Mouse (Mus musculus) hindbrain, embryonic 14.5 days (tissue): Measurements from ENCODE around the gene Cpne6. TPM values are rescaled to one million over a fixed set of nuclear protein-coding genes. Genes with fewer than 3 reads are reported as not detected.
A peak's percentile ranks its signal among the peaks of the same experiment; 100 is the strongest.

Experiments used
- ATAC-seq: fragments of 200-750 bp; cut with Nextera tagmentation; 2 replicates; pipeline ENCODE4 v1.8.0; 2017; ENCODE audit warnings: moderate number of reproducible peaks, mild to moderate bottlenecking, moderate TSS enrichment, moderate library complexity; ENCODE audit not compliant: low FRiP score
- DNase-seq: peaks from one replicate; pipeline ENCODE4 v3.0.0-alpha.2; 2015; ENCODE audit warnings: low spot score
- H3K27ac ChIP-seq: fragments of 300-500 bp; sonication (generic); 2 replicates; pipeline ENCODE4 v1.5.1; 2014; ENCODE audit warnings: mild to moderate bottlenecking, moderate library complexity
- H3K27me3 ChIP-seq: fragments of 300-500 bp; sonication (generic); 2 replicates; pipeline ENCODE4 v1.6.1; 2014; ENCODE audit warnings: mild to moderate bottlenecking, low read length, mixed read lengths; ENCODE audit not compliant: control insufficient read depth, insufficient read depth
- H3K36me3 ChIP-seq: fragments of 300-500 bp; sonication (generic); replicated peaks from 2 replicates; pipeline ENCODE4 v1.6.1; 2014; ENCODE audit not compliant: control insufficient read depth, insufficient read depth
- H3K4me1 ChIP-seq: fragments of 300-500 bp; sonication (generic); replicated peaks from 2 replicates; pipeline ENCODE4 v1.6.1; 2014; ENCODE audit warnings: antibody characterized with exemption, low read length, mixed read lengths; ENCODE audit not compliant: control insufficient read depth, insufficient read depth
- H3K4me2 ChIP-seq: fragments of 300-500 bp; sonication (generic); replicated peaks from 2 replicates; pipeline ENCODE4 v1.6.1; 2014; ENCODE audit warnings: mild to moderate bottlenecking, moderate library complexity
- H3K4me3 ChIP-seq: fragments of 300-500 bp; sonication (generic); replicated peaks from 2 replicates; pipeline ENCODE4 v1.5.1; 2014; ENCODE audit warnings: mild to moderate bottlenecking, low read length
- H3K9ac ChIP-seq: fragments of 300-500 bp; sonication (generic); 2 replicates; pipeline ENCODE4 v1.6.1; 2014
- H3K9me3 ChIP-seq: fragments of 300-500 bp; sonication (generic); 2 replicates; pipeline ENCODE4 v1.6.1; 2016; ENCODE audit warnings: low read length; ENCODE audit not compliant: control insufficient read depth
- WGBS: fragments of 180-500 bp; shearing (Covaris S2); extraction: QIAGEN DNeasy Blood & Tissue Kit; methylation state at CpG from one replicate; pipeline ENCODE4 v1.1.7; 2014; 5-methylcytosine and 5-hydroxymethylcytosine counted together
- polyA plus RNA-seq: library from polyadenylated mRNA; unstranded; fragments of >200 nt; fragmentation: Nextera tagmentation; extraction: Ambion mirVana; gene quantifications from 2 replicates; pipeline ENCODE4 v1.2.1, GENCODE M21; 2014

Cpne6 gene
- polyA plus RNA-seq: 3.2 and 4.2 TPM in 2 replicates

- 82% methylated on average over 16 of the region's 22 CpGs for WGBS
- peak; percentile 31; the same call in 1 of the 2 replicates for ATAC-seq
- Histone ChIP-seq H3K4me3 (no peak within 1 kb of the TSS), H3K27me3 (no peaks in the 10 kb centered on the region), H3K36me3 (peaks cover 19% of the 10 kb centered on the region), H3K9me3 (no peaks in the 10 kb centered on the region), H3K4me2 (no peak within 1 kb of the TSS), H3K4me1 (no peaks in the 10 kb centered on the region; the same call in 1 of the 2 replicates), H3K9ac (0 out of 2 replicates have a peak within 1 kb of the TSS, but pooled peaks have one; percentile 8), H3K27ac (no peak within 1 kb of the TSS)
- no peak for DNase-seq
Observed at GRCm38 (mm10) chr14:55510125-55510731, at the start of gene Cpne6. TSS of gene Cpne6 (plus strand) at chr14:55510445.

GRCm38 (mm10) chr14:55461757-55462156 is 48.5 kb upstream of the Cpne6 start:
- H3K4me2 ChIP-seq: no peak overlapping the region
- no peaks in the 10 kb centered on the region for H3K4me1 ChIP-seq
- H3K9ac ChIP-seq: no peak overlapping the region
- H3K27ac ChIP-seq: no peak overlapping the region
- no peaks in the 10 kb centered on the region for H3K27me3 ChIP-seq
- 75% methylated on average over 4 of the region's 4 CpGs for WGBS
- no peaks in the 10 kb centered on the region for H3K9me3 ChIP-seq
- no peaks in the 10 kb centered on the region for H3K36me3 ChIP-seq
- H3K4me3 ChIP-seq: no peak overlapping the region
- no peak for DNase-seq
- ATAC-seq: no peak

GRCm38 (mm10) chr14:55466481-55466880 is 43.8 kb upstream of the Cpne6 start:
- DNase-seq (no peak), ATAC-seq (no peak)

GRCm38 (mm10) chr14:55467108-55467507 is 43.1 kb upstream of the Cpne6 start:
- no peak overlapping the region for H3K4me3 ChIP-seq
- H3K27ac ChIP-seq: no peak overlapping the region
- ATAC-seq (no peak), DNase-seq (no peak)
- H3K9ac ChIP-seq: no peak overlapping the region
- no peaks in the 10 kb centered on the region for H3K27me3 ChIP-seq
- WGBS: 85% methylated on average over 7 of the region's 7 CpGs
- H3K9me3 ChIP-seq: no peaks in the 10 kb centered on the region
- H3K4me1 ChIP-seq: no peaks in the 10 kb centered on the region
- no peaks in the 10 kb centered on the region for H3K36me3 ChIP-seq
- H3K4me2 ChIP-seq: no peak overlapping the region

More at GRCm38 (mm10) chr14:55466481-55466880, 43.8 kb upstream of the Cpne6 start:
- Histone ChIP-seq H3K9me3 (no peaks in the 10 kb centered on the region), H3K27me3 (no peaks in the 10 kb centered on the region), H3K4me2 (no peak overlapping the region), H3K9ac (no peak overlapping the region), H3K4me3 (no peak overlapping the region), H3K4me1 (no peaks in the 10 kb centered on the region), H3K36me3 (no peaks in the 10 kb centered on the region), H3K27ac (no peak overlapping the region)
- WGBS: 84% methylated on average over 4 of the region's 4 CpGs

- Histone ChIP-seq H3K4me1 (no peaks in the 10 kb centered on the region), H3K4me3 (no peak overlapping the region), H3K27me3 (no peaks in the 10 kb centered on the region), H3K4me2 (no peak overlapping the region), H3K27ac (no peak overlapping the region), H3K36me3 (no peaks in the 10 kb centered on the region), H3K9me3 (no peaks in the 10 kb centered on the region), H3K9ac (no peak overlapping the region)
- 94% methylated on average over 2 of the region's 2 CpGs for WGBS
- DNase-seq (no peak), ATAC-seq (no peak)
Observed at GRCm38 (mm10) chr14:55468301-55468741, 41.9 kb upstream of the Cpne6 start.

- WGBS: 87% methylated on average over 2 of the region's 2 CpGs
Observed at GRCm38 (mm10) chr14:55469041-55469440, 41.2 kb upstream of the Cpne6 start.

GRCm38 (mm10) chr14:55469821-55470220 is 40.4 kb upstream of the Cpne6 start:
- no peak for ATAC-seq
- H3K4me2 ChIP-seq: no peak overlapping the region
- no peak overlapping the region for H3K4me3 ChIP-seq
- no peak overlapping the region for H3K27ac ChIP-seq
- H3K4me1 ChIP-seq: no peaks in the 10 kb centered on the region
- H3K36me3 ChIP-seq: no peaks in the 10 kb centered on the region
- no peaks in the 10 kb centered on the region for H3K9me3 ChIP-seq
- H3K27me3 ChIP-seq: no peaks in the 10 kb centered on the region
- WGBS: 85% methylated on average over 6 of the region's 6 CpGs
- DNase-seq: no peak
- no peak overlapping the region for H3K9ac ChIP-seq

More at GRCm38 (mm10) chr14:55469041-55469440, 41.2 kb upstream of the Cpne6 start:
- ATAC-seq: no peak
- Histone ChIP-seq H3K4me3 (no peak overlapping the region), H3K36me3 (no peaks in the 10 kb centered on the region), H3K4me1 (no peaks in the 10 kb centered on the region), H3K9me3 (no peaks in the 10 kb centered on the region), H3K4me2 (no peak overlapping the region), H3K27ac (no peak overlapping the region), H3K27me3 (no peaks in the 10 kb centered on the region), H3K9ac (no peak overlapping the region)
- DNase-seq: no peak

GRCm38 (mm10) chr14:55470806-55471205 is 39.4 kb upstream of the Cpne6 start:
- no peaks in the 10 kb centered on the region for H3K4me1 ChIP-seq
- no peak for DNase-seq

GRCm38 (mm10) chr14:55475654-55476053 is 34.6 kb upstream of the Cpne6 start:
- Histone ChIP-seq H3K4me1 (no peaks in the 10 kb centered on the region), H3K36me3 (no peaks in the 10 kb centered on the region), H3K4me3 (no peak overlapping the region), H3K27ac (no peak overlapping the region), H3K9me3 (no peaks in the 10 kb centered on the region), H3K4me2 (no peak overlapping the region), H3K9ac (no peak overlapping the region), H3K27me3 (no peaks in the 10 kb centered on the region)
- ATAC-seq (no peak), DNase-seq (no peak)
- WGBS: 52% methylated on average over 2 of the region's 2 CpGs

More at GRCm38 (mm10) chr14:55470806-55471205, 39.4 kb upstream of the Cpne6 start:
- Histone ChIP-seq H3K4me2 (no peak overlapping the region), H3K27ac (no peak overlapping the region), H3K27me3 (no peaks in the 10 kb centered on the region), H3K9ac (no peak overlapping the region), H3K9me3 (no peaks in the 10 kb centered on the region), H3K4me3 (no peak overlapping the region), H3K36me3 (no peaks in the 10 kb centered on the region)
- no peak for ATAC-seq
- WGBS: 15% methylated on average over 10 of the region's 10 CpGs
